Mouse (Mus musculus): ENCODE results near the gene Atad3a.
"Not testable (repeated sequence)": the region's sequence is repeated elsewhere in the genome, so short reads cannot be mapped to it uniquely, and the experiment has no call there.

Gene Atad3a

GRCm38 (mm10) chr4:155760613-155761355 lies at the start of gene Atad3a:
Gene Atad3a (minus strand): TSS chr4:155761093.
- DNase-seq: peak; percentile 97

GRCm38 (mm10) chr4:155807841-155808240 lies 46.9 kb upstream of the Atad3a start:
- no peak for DNase-seq

- peak; percentile 95 for DNase-seq
Observed at GRCm38 (mm10) chr4:155803340-155804041, 42.6 kb upstream of the Atad3a start.

- DNase-seq: peak; percentile 48
Observed at GRCm38 (mm10) chr4:155802741-155803339, 41.9 kb upstream of the Atad3a start, which contains the start of gene Mrpl20. Gene Mrpl20 (plus strand): TSS chr4:155802878.

- DNase-seq: no peak
Observed at GRCm38 (mm10) chr4:155802075-155802474, 41.2 kb upstream of the Atad3a start.

GRCm38 (mm10) chr4:155793730-155794129 lies 32.8 kb upstream of the Atad3a start:
- no peak for DNase-seq

- DNase-seq: no peak
Observed at GRCm38 (mm10) chr4:155791240-155791933, 30.5 kb upstream of the Atad3a start.

GRCm38 (mm10) chr4:155790650-155791161 lies 29.8 kb upstream of the Atad3a start:
- DNase-seq: no peak

GRCm38 (mm10) chr4:155790021-155790489 lies 29.2 kb upstream of the Atad3a start, which contains the start of gene Ankrd65:
Gene Ankrd65 (plus strand): TSS chr4:155790439.
- DNase-seq: no peak

- not testable (repeated sequence) for DNase-seq
Observed at GRCm38 (mm10) chr4:155788833-155789232, 27.9 kb upstream of the Atad3a start.

GRCm38 (mm10) chr4:155788300-155788699 lies 27.4 kb upstream of the Atad3a start:
- DNase-seq: no peak

- no peak for DNase-seq
Observed at GRCm38 (mm10) chr4:155785819-155786218, 24.9 kb upstream of the Atad3a start, which contains the start of gene Tmem88b. Gene Tmem88b (minus strand): TSS chr4:155785874.

- DNase-seq: no peak
Observed at GRCm38 (mm10) chr4:155785246-155785645, 24.4 kb upstream of the Atad3a start.

- DNase-seq: peak; percentile 66
Observed at GRCm38 (mm10) chr4:155784081-155784701, 23.3 kb upstream of the Atad3a start.

- no peak for DNase-seq
Observed at GRCm38 (mm10) chr4:155783486-155784080, 22.7 kb upstream of the Atad3a start.

GRCm38 (mm10) chr4:155780895-155781294 lies 20.0 kb upstream of the Atad3a start:
- DNase-seq: no peak

GRCm38 (mm10) chr4:155779498-155779897 lies 18.6 kb upstream of the Atad3a start:
- DNase-seq: no peak

- DNase-seq: no peak
Observed at GRCm38 (mm10) chr4:155777816-155778215, 16.9 kb upstream of the Atad3a start.

- DNase-seq: no peak
Observed at GRCm38 (mm10) chr4:155776704-155777335, 15.9 kb upstream of the Atad3a start.

GRCm38 (mm10) chr4:155775855-155776254 lies 15.0 kb upstream of the Atad3a start:
- DNase-seq: no peak

All from liver (tissue).